Mouse (Mus musculus): ENCODE results near the gene Marc1.

Gene Marc1

DNA sequence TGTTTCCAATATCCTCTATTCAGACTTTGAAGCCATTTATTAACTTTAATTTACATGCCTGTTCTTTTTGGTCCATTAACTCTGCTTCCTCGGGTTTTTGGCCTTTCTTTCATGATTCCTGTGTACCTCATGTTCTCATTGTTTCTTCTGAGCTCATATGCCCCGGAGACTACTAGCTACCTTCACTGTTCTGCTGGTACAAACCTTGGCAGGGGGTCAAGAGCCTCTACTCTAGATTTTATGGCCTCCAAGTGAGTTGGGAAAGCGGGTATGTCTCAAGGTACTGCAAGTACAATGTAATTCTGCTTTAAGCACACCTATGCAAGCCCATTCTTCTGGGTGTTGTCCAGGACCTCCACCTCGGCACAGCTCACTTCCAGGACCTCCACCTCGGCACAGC lies 48.2 kb downstream of the Marc1 start:
- no peak for DNase-seq (ENCODE audit: low spot score in 2 of 2)

DNA sequence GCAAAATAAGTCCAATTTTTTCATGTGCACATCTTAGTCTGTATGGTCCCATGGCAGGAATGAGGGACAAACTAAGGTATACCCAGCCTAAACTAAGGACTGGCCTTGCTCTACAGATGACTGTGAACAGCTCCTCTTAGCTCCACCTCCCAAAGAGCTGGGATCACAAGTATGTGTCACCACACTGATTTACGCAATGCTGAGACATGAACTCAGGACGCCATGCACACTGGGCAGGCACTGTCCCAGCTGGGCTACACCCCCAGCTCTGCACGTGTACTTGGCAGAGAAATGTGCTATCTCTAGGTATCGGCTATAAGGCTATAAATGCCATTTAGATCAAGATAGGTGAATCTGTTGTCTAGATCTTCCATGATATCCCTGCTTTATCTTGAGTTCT lies 49.1 kb downstream of the Marc1 start:
- no peak for DNase-seq (ENCODE audit: low spot score in 2 of 2)

DNA sequence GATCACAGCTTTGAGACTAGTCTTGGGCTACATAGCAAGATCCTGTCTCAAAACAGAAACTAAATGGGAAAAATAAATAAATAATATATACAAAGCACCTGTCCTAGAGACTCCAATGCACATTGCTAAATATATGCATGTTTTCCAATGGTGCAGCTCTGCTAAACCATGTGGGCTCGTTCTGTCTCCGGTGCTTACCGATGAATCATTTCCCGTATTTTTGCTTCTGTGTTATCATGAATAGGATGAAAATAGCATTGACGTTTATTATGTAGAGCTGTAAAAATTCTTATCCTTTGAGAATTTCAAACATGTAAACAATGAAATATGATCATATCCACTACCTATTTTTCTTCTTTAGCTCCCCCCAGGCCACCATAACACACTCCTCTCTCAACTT lies 58.4 kb downstream of the Marc1 start:
- no peak for DNase-seq (ENCODE audit: low spot score in 2 of 2)

DNA sequence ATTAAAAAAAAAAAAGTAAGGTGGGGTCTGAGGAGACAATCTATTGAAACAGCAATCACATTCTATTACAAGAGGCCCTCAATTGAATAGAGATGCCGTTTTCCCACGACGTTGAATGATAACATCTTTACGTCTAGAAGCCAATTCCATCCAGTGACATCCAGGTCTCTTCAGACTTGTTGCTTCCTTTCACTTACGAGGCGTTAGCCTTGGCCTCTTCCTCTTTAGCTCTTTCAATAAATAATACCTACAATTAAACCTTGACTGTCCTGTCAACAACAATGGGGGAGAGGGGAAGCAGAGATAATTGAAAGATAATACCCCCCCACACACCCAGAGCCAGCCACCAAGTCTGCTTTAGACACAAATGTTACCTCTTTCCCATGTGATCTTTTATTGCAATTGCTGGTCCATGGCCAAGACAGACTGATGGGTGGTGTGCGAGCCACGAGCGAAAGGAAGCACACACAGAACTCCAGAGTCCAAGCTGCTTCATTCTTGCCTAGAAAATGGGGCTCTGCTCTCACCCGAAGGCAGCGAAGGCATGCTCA lies 60.9 kb downstream of the Marc1 start:
- DNase-seq (ENCODE audit: low spot score in 2 of 2), result no peak

DNA sequence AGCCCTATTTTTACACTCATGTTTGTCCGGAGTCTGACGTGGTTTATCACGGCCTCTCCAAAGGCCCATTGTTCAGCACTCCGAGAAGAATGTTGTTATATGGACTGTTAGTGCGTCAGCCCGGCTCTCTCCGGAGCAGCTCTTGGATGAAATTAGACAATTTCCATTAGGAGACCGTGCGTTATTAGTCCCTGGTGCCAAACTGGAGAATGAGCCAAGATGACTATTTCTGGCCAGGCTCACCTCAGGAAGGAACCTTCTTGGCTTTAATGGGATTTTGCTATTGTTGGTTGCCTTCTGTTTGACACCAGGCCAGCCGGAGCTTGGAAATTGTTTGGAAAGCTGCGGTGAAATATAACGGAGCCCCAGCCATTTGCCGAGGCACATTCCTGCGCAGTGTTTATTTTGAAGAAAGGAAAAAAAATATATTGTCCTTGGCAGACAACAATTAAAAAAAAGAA lies 62.4 kb downstream of the Marc1 start:
- DNase-seq (ENCODE audit: low spot score in 2 of 2), result no peak

DNA sequence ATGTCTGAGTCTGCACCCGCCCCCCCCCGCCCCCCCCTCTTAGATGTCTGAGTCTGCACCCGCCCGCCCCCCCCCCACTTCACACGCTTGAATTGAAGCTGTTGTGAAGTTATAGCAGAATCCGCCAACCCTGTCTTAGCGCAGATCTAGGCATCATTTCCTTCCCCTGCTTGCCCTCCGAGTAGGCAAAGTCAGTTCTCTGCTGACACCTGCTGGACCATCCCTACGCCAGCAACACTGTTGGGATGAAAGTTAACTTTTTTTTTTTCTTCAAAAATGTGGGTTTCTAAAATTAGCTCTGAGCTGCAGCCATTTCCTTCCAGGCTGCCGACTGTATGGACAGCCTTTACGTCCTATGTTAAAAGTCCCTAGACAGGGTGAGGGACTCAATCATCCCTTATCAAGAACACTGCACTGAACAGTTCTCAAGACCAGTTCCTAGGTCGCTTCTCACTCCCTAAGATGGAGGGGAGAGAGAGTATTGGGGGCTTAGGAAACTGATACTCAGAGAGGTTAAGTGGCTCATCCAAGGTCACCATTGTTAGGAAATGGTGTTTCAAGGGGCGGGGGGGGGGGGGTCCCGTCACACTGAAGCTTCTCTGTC lies 73.1 kb downstream of the Marc1 start:
- DNase-seq (ENCODE audit: low spot score in 2 of 2), result peak in 1 of 2 experiments; percentile 75

DNA sequence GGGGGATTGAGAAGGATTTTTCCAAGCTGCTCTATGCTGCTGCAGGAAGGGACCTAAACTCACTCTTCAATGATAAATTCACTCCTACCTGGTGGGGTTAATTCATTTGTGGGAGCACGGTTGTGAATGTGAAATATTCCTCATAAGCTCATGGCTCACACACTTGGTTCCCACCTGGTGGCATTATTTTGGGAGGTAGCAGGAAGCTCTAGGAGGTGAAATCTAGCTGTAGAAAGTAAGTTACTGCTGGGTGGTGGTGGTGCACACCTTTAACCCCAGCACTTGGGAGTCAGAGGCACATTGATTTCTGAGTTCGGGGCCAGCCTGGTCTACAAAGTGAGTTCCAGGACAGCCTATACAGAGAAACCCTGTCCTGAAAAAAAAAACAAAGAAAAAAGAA lies 73.9 kb downstream of the Marc1 start:
- no peak for DNase-seq (ENCODE audit: low spot score in 2 of 2)

All from right cerebral cortex, postnatal 10 days (tissue).